Mouse (Mus musculus): Measurements from ENCODE around the gene Fam118a. TPM values are rescaled to one million over a fixed set of nuclear protein-coding genes. Genes with fewer than 3 reads are reported as not detected.
"Not testable (repeated sequence)": the region's sequence is repeated elsewhere in the genome, so short reads cannot be mapped to it uniquely, and the experiment has no call there.

The Fam118a gene
- polyA plus RNA-seq, 1 experiment from 2014 or later, result 17.4 TPM

DNA sequence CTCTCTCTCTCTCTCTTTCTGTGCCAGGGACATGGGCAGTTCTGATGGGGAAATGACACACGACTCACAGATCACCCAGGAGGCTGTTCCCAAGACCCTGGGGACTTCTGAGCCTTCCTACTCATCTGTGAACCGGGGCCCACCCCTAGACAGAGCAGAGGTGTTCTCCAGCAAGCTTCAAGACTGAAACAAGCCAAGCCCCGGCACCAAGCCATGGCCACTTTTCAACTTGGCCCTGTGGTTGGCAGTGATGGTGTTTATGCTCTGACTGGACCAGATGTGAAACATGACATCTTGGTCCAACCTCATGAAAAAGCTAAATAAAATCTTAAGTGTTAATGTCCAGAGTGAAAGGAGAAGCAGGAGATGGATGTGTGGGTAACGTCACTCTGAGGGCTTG is 6.5 kb upstream of the Fam118a start:
- H3K4me2 ChIP-seq (ENCODE audit: low read length), result no peak overlapping the region
- ATAC-seq (ENCODE audit: insufficient number of reproducible peaks, insufficient read depth, low FRiP score, low read depth), result no peak
- 68% methylated on average over 4 of the region's 4 CpGs for WGBS

GRCm38 (mm10) chr15:85026197-85026596 is 2.6 kb upstream of the Fam118a start:
- H3K27me3 ChIP-seq (ENCODE audit: control insufficient read depth, insufficient read depth, low read length), result no peaks in the 10 kb centered on the region
- no peak overlapping the region for H3K27ac ChIP-seq (replicated peaks in 1 of 2; ENCODE audit: control insufficient read depth in 1 of 2, insufficient read depth in 1 of 2, low read depth in 2 of 2, low read length in 2 of 2)
- H3K4me3 ChIP-seq (ENCODE audit: control insufficient read depth in 1 of 2, insufficient read depth in 1 of 2, low read depth in 1 of 2, low read length in 2 of 2), result no peak overlapping the region
- no peaks in the 10 kb centered on the region for H3K4me1 ChIP-seq (ENCODE audit: control insufficient read depth in 2 of 2, insufficient read depth in 2 of 2, low read length in 2 of 2)
- 70% methylated on average over 4 of the region's 4 CpGs for WGBS
- no peaks in the 10 kb centered on the region for H3K9me3 ChIP-seq (ENCODE audit: control insufficient read depth, low read length)
- H3K4me2 ChIP-seq (ENCODE audit: low read length), result no peak overlapping the region
- no peak overlapping the region for H3K9ac ChIP-seq (ENCODE audit: low read length)
- ATAC-seq (ENCODE audit: insufficient number of reproducible peaks, insufficient read depth, low FRiP score, low read depth), result no peak
- H3K36me3 ChIP-seq (ENCODE audit: control insufficient read depth, insufficient read depth, low read length), result no peaks in the 10 kb centered on the region

More for the DNA sequence above, 6.5 kb upstream of the Fam118a start:
- no peak overlapping the region for H3K9ac ChIP-seq (ENCODE audit: low read length)
- H3K4me3 ChIP-seq (ENCODE audit: control insufficient read depth in 1 of 2, insufficient read depth in 1 of 2, low read depth in 1 of 2, low read length in 2 of 2), result no peak overlapping the region
- H3K9me3 ChIP-seq (ENCODE audit: control insufficient read depth, low read length), result no peaks in the 10 kb centered on the region
- no peaks in the 10 kb centered on the region; the same call in 1 of the 2 replicates for H3K27me3 ChIP-seq (ENCODE audit: control insufficient read depth, insufficient read depth, low read length)
- no peak overlapping the region for H3K27ac ChIP-seq (replicated peaks in 1 of 2; ENCODE audit: control insufficient read depth in 1 of 2, insufficient read depth in 1 of 2, low read depth in 2 of 2, low read length in 2 of 2)
- no peaks in the 10 kb centered on the region for H3K4me1 ChIP-seq (ENCODE audit: control insufficient read depth in 2 of 2, insufficient read depth in 2 of 2, low read length in 2 of 2)
- no peaks in the 10 kb centered on the region for H3K36me3 ChIP-seq (ENCODE audit: control insufficient read depth, insufficient read depth, low read length)

GRCm38 (mm10) chr15:85027740-85028139 is 1.0 kb upstream of the Fam118a start:
- WGBS, result 60% methylated on average over 4 of the region's 4 CpGs
- H3K4me2 ChIP-seq (ENCODE audit: low read length), result no peak overlapping the region
- H3K36me3 ChIP-seq (ENCODE audit: control insufficient read depth, insufficient read depth, low read length), result no peaks in the 10 kb centered on the region
- ATAC-seq (ENCODE audit: insufficient number of reproducible peaks, insufficient read depth, low FRiP score, low read depth), result no peak
- H3K27me3 ChIP-seq (ENCODE audit: control insufficient read depth, insufficient read depth, low read length), result no peaks in the 10 kb centered on the region
- H3K27ac ChIP-seq (replicated peaks in 1 of 2; ENCODE audit: control insufficient read depth in 1 of 2, insufficient read depth in 1 of 2, low read depth in 2 of 2, low read length in 2 of 2), result no peak overlapping the region
- H3K9me3 ChIP-seq (ENCODE audit: control insufficient read depth, low read length), result 0 out of 2 replicates have a peak, but pooled peaks cover 3% of the 10 kb centered on the region
- H3K4me1 ChIP-seq (ENCODE audit: control insufficient read depth in 2 of 2, insufficient read depth in 2 of 2, low read length in 2 of 2), result no peaks in the 10 kb centered on the region
- no peak overlapping the region for H3K4me3 ChIP-seq (ENCODE audit: control insufficient read depth in 1 of 2, insufficient read depth in 1 of 2, low read depth in 1 of 2, low read length in 2 of 2)
- no peak overlapping the region for H3K9ac ChIP-seq (ENCODE audit: low read length)

DNA sequence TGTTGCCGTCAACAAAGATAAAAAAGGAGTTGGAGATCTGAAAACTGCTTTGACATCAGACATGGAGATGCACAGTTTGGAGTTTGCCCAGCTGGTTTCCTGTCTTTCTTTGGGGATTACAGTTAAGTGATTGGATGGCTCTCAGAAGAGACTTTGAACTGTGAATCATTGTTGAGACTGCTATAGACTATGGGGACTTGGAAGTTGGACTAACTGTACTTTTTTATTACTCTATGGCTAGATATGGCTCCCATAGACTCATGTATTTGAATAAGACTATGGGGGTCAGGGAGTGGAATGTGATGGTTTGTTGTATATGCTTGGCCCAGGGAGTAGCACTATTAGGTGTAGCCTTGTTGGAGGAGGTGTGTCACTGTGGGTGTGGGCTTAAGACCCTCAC is 1.9 kb downstream of the Fam118a start:
- H3K4me2 ChIP-seq (ENCODE audit: low read length); H3K9ac ChIP-seq (ENCODE audit: low read length); H3K9me3 ChIP-seq (ENCODE audit: control insufficient read depth, low read length); H3K4me1 ChIP-seq (ENCODE audit: control insufficient read depth in 2 of 2, insufficient read depth in 2 of 2, low read length in 2 of 2); H3K27me3 ChIP-seq (ENCODE audit: control insufficient read depth, insufficient read depth, low read length); H3K36me3 ChIP-seq (ENCODE audit: control insufficient read depth, insufficient read depth, low read length); H3K27ac ChIP-seq (replicated peaks in 1 of 2; ENCODE audit: control insufficient read depth in 1 of 2, insufficient read depth in 1 of 2, low read depth in 2 of 2, low read length in 2 of 2); ATAC-seq (ENCODE audit: insufficient number of reproducible peaks, insufficient read depth, low FRiP score, low read depth); H3K4me3 ChIP-seq (ENCODE audit: control insufficient read depth in 1 of 2, insufficient read depth in 1 of 2, low read depth in 1 of 2, low read length in 2 of 2): not testable (repeated sequence)
- WGBS, result 42% methylated on average over 1 of the region's 1 CpGs

GRCm38 (mm10) chr15:85031866-85032265 is 3.1 kb downstream of the Fam118a start:
- no peak overlapping the region for H3K9ac ChIP-seq (ENCODE audit: low read length)
- no peak overlapping the region for H3K27ac ChIP-seq (replicated peaks in 1 of 2; ENCODE audit: control insufficient read depth in 1 of 2, insufficient read depth in 1 of 2, low read depth in 2 of 2, low read length in 2 of 2)
- peaks cover 2 to 5% of the 10 kb centered on the region in 2 experiments; a peak in 2 of 4 replicates for H3K4me1 ChIP-seq (ENCODE audit: control insufficient read depth in 2 of 2, insufficient read depth in 2 of 2, low read length in 2 of 2)
- H3K36me3 ChIP-seq (ENCODE audit: control insufficient read depth, insufficient read depth, low read length), result no peaks in the 10 kb centered on the region
- 0 out of 2 replicates have a peak, but pooled peaks cover 3% of the 10 kb centered on the region for H3K9me3 ChIP-seq (ENCODE audit: control insufficient read depth, low read length)
- ATAC-seq (ENCODE audit: insufficient number of reproducible peaks, insufficient read depth, low FRiP score, low read depth), result no peak
- H3K4me3 ChIP-seq (ENCODE audit: control insufficient read depth in 1 of 2, insufficient read depth in 1 of 2, low read depth in 1 of 2, low read length in 2 of 2), result no peak overlapping the region
- H3K27me3 ChIP-seq (ENCODE audit: control insufficient read depth, insufficient read depth, low read length), result peaks cover 5% of the 10 kb centered on the region; the same call in 1 of the 2 replicates
- WGBS, result 46% methylated on average over 3 of the region's 3 CpGs
- H3K4me2 ChIP-seq (ENCODE audit: low read length), result no peak overlapping the region

DNA sequence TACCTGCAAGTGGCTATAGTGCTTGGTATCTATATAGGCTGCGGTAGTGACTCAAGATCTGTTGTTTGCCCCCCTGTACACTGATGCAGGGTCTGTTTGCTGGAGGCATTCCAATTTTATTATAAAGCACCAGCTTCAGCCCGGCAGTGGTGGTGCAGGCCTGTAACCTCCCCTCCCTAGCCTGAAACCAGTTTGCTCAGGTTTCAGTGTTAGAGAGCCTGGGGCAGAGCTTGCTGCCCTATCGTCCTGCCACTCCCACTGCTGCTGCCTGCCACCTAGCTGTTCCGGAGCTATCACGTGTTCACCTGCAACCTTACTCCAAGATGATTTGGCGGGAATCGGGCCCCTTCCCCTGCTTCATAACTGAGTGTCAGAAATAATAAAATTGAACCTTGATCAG is 5.2 kb downstream of the Fam118a start:
- H3K9me3 ChIP-seq (ENCODE audit: control insufficient read depth, low read length); ATAC-seq (ENCODE audit: insufficient number of reproducible peaks, insufficient read depth, low FRiP score, low read depth); H3K9ac ChIP-seq (ENCODE audit: low read length); H3K27me3 ChIP-seq (ENCODE audit: control insufficient read depth, insufficient read depth, low read length); H3K4me3 ChIP-seq (ENCODE audit: control insufficient read depth in 1 of 2, insufficient read depth in 1 of 2, low read depth in 1 of 2, low read length in 2 of 2); H3K36me3 ChIP-seq (ENCODE audit: control insufficient read depth, insufficient read depth, low read length); H3K27ac ChIP-seq (replicated peaks in 1 of 2; ENCODE audit: control insufficient read depth in 1 of 2, insufficient read depth in 1 of 2, low read depth in 2 of 2, low read length in 2 of 2); H3K4me2 ChIP-seq (ENCODE audit: low read length): not testable (repeated sequence)
- 34% methylated on average over 7 of the region's 7 CpGs for WGBS
- H3K4me1 ChIP-seq (ENCODE audit: control insufficient read depth in 2 of 2, insufficient read depth in 2 of 2, low read length in 2 of 2), result peaks cover 7 to 11% of the 10 kb centered on the region in 2 experiments

- peak; percentile 95 for ATAC-seq (ENCODE audit: insufficient number of reproducible peaks, insufficient read depth, low FRiP score, low read depth)
- under 1% methylated on average over 52 of the region's 75 CpGs for WGBS
- H3K27me3 ChIP-seq (ENCODE audit: control insufficient read depth, insufficient read depth, low read length), result peaks cover 5% of the 10 kb centered on the region; the same call in 1 of the 2 replicates
- H3K36me3 ChIP-seq (ENCODE audit: control insufficient read depth, insufficient read depth, low read length), result no peaks in the 10 kb centered on the region; the same call in 1 of the 2 replicates
- peak overlapping the region; percentile 50 to 69; a peak in 2 of 4 replicates for H3K27ac ChIP-seq (replicated peaks in 1 of 2; ENCODE audit: control insufficient read depth in 1 of 2, insufficient read depth in 1 of 2, low read depth in 2 of 2, low read length in 2 of 2)
- peak overlapping the region; percentile 80 for H3K9ac ChIP-seq (ENCODE audit: low read length)
- H3K4me2 ChIP-seq (ENCODE audit: low read length), result peak overlapping the region; percentile 89
- H3K4me1 ChIP-seq (ENCODE audit: control insufficient read depth in 2 of 2, insufficient read depth in 2 of 2, low read length in 2 of 2), result peaks cover 11 to 23% of the 10 kb centered on the region in 2 experiments
- 0 out of 2 replicates have a peak, but pooled peaks cover 3% of the 10 kb centered on the region for H3K9me3 ChIP-seq (ENCODE audit: control insufficient read depth, low read length)
- peak overlapping the region; percentile 63 to 81 for H3K4me3 ChIP-seq (ENCODE audit: control insufficient read depth in 1 of 2, insufficient read depth in 1 of 2, low read depth in 1 of 2, low read length in 2 of 2)
Observed at GRCm38 (mm10) chr15:85036566-85037342, 8.0 kb downstream of the Fam118a start.

Measured in heart, embryonic 14.5 days (tissue).